Mouse (Mus musculus) spleen, adult 2 months (tissue): ENCODE results near the gene Ifi27l2b.

Source experiments
- CTCF ChIP-seq: fragments of 200-500 bp; IDR thresholded peaks from 2 replicates; pipeline ENCODE4 v1.5.1; 2011; ENCODE audit warnings: mild to moderate bottlenecking, inconsistent platforms; ENCODE audit not compliant: insufficient read depth, insufficient read length, insufficient replicate concordance; ENCODE audit errors: extremely low read depth
- POLR2A ChIP-seq: fragments of 200-500 bp; IDR thresholded peaks from 2 replicates; pipeline ENCODE4 v1.6.1; 2011; ENCODE audit warnings: low read depth, low read length, inconsistent platforms

DNA sequence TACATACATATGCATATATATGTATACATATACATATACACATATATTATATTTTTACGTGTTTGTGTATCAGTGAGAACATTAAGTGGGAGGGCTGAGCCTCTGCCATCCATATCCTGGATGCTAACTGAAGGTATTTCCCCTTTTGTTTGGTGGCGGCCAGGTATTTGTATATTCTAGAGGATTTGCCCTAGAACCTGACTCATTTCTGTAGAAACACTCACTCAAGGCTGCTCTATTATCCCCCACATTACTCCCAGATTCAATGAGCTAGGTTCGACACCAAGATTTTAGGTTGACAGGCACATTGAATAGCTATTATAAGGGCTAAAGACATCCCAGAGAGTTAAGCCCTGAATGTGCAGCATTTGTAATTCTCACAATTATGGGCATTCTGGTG is 12.0 kb downstream of the Ifi27l2b start:
- TF ChIP-seq CTCF (no peak), POLR2A (no peak)
